Mouse (Mus musculus): Measurements from ENCODE around the gene Foxa2. TPM values are rescaled to one million over a fixed set of nuclear protein-coding genes. Genes with fewer than 3 reads are reported as not detected.

Gene Foxa2
- polyA plus RNA-seq (2015; fragmentation: Nextera tagmentation; extraction: Ambion mirVana): 0.10 TPM in 1 of 2 replicates, not detected in the other

GRCm38 (mm10) chr2:148046799-148047165 lies at the start of gene Foxa2:
Foxa2 (minus strand) TSS chr2:148046969.

